Mouse (Mus musculus): ENCODE data around the gene Rab1a. TPM values are rescaled to one million over a fixed set of nuclear protein-coding genes. Genes with fewer than 3 reads are reported as not detected.

The Rab1a gene
- polyA plus RNA-seq, 1 experiment from 2014 or later = 241 TPM

- Histone ChIP-seq H3K4me2 (replicated peaks; ENCODE audit: low read depth, low read length) (no peak overlapping the region), H3K9me3 (ENCODE audit: control insufficient read depth, low read depth, low read length) (no peaks in the 10 kb centered on the region), H3K4me1 (ENCODE audit: control insufficient read depth, insufficient read depth, low read length) (peaks cover 15% of the 10 kb centered on the region; the same call in 1 of the 2 replicates), H3K27me3 (ENCODE audit: control insufficient read depth, insufficient read depth, low read length) (no peaks in the 10 kb centered on the region), H3K9ac (replicated peaks; ENCODE audit: low read depth, low read length) (no peak overlapping the region), H3K36me3 (ENCODE audit: control insufficient read depth, insufficient read depth, low read length) (no peaks in the 10 kb centered on the region), H3K4me3 (ENCODE audit: low read depth, low read length) (no peak overlapping the region), H3K27ac (ENCODE audit: low read length) (no peak overlapping the region)
- ATAC-seq (ENCODE audit: insufficient number of reproducible peaks, insufficient read depth, low FRiP score, low read depth) = no peak
- WGBS = 85% methylated on average over 8 of the region's 8 CpGs
Observed at GRCm38 (mm10) chr11:20247146-20247855, 46.1 kb downstream of the Rab1a start.

- WGBS = 16% methylated on average over 4 of the region's 4 CpGs
Observed at GRCm38 (mm10) chr11:20248277-20248676, 47.0 kb downstream of the Rab1a start.

GRCm38 (mm10) chr11:20248840-20249239 lies 47.6 kb downstream of the Rab1a start:
- Histone ChIP-seq H3K27me3 (ENCODE audit: control insufficient read depth, insufficient read depth, low read length) (no peaks in the 10 kb centered on the region), H3K4me1 (ENCODE audit: control insufficient read depth, insufficient read depth, low read length) (peaks cover 11% of the 10 kb centered on the region; the same call in 1 of the 2 replicates), H3K4me2 (replicated peaks; ENCODE audit: low read depth, low read length) (peak overlapping the region; percentile 69), H3K9ac (replicated peaks; ENCODE audit: low read depth, low read length) (peak overlapping the region; percentile 94), H3K9me3 (ENCODE audit: control insufficient read depth, low read depth, low read length) (no peaks in the 10 kb centered on the region), H3K27ac (ENCODE audit: low read length) (peak overlapping the region; percentile 85), H3K4me3 (ENCODE audit: low read depth, low read length) (peak overlapping the region; percentile 85), H3K36me3 (ENCODE audit: control insufficient read depth, insufficient read depth, low read length) (no peaks in the 10 kb centered on the region)
- under 1% methylated on average over 33 of the region's 39 CpGs for WGBS
- ATAC-seq (ENCODE audit: insufficient number of reproducible peaks, insufficient read depth, low FRiP score, low read depth) = peak; percentile 66

More at GRCm38 (mm10) chr11:20248277-20248676, 47.0 kb downstream of the Rab1a start:
- Histone ChIP-seq H3K36me3 (ENCODE audit: control insufficient read depth, insufficient read depth, low read length) (no peaks in the 10 kb centered on the region), H3K4me3 (ENCODE audit: low read depth, low read length) (peak overlapping the region; percentile 85), H3K9ac (replicated peaks; ENCODE audit: low read depth, low read length) (peak overlapping the region; percentile 94; the same call in 1 of the 2 replicates), H3K9me3 (ENCODE audit: control insufficient read depth, low read depth, low read length) (no peaks in the 10 kb centered on the region), H3K4me2 (replicated peaks; ENCODE audit: low read depth, low read length) (peak overlapping the region; percentile 69), H3K4me1 (ENCODE audit: control insufficient read depth, insufficient read depth, low read length) (peaks cover 15% of the 10 kb centered on the region; the same call in 1 of the 2 replicates), H3K27me3 (ENCODE audit: control insufficient read depth, insufficient read depth, low read length) (no peaks in the 10 kb centered on the region), H3K27ac (ENCODE audit: low read length) (peak overlapping the region; percentile 85; the same call in 1 of the 2 replicates)
- no peak for ATAC-seq (ENCODE audit: insufficient number of reproducible peaks, insufficient read depth, low FRiP score, low read depth)

GRCm38 (mm10) chr11:20249296-20250110 lies 48.3 kb downstream of the Rab1a start, which contains the start of gene Cep68:
Gene Cep68 (minus strand): TSS chr11:20249429.
- under 1% methylated on average over 59 of the region's 59 CpGs for WGBS
- ATAC-seq (ENCODE audit: insufficient number of reproducible peaks, insufficient read depth, low FRiP score, low read depth) = peak; percentile 98
- H3K27ac ChIP-seq (ENCODE audit: low read length) = peak within 1 kb of the TSS; percentile 85
- peak within 1 kb of the TSS; percentile 85 for H3K4me3 ChIP-seq (ENCODE audit: low read depth, low read length)
- no peaks in the 10 kb centered on the region for H3K27me3 ChIP-seq (ENCODE audit: control insufficient read depth, insufficient read depth, low read length)
- no peaks in the 10 kb centered on the region for H3K36me3 ChIP-seq (ENCODE audit: control insufficient read depth, insufficient read depth, low read length)
- H3K9me3 ChIP-seq (ENCODE audit: control insufficient read depth, low read depth, low read length) = no peaks in the 10 kb centered on the region
- H3K9ac ChIP-seq (replicated peaks; ENCODE audit: low read depth, low read length) = peak within 1 kb of the TSS; percentile 94
- peaks cover 11% of the 10 kb centered on the region; the same call in 1 of the 2 replicates for H3K4me1 ChIP-seq (ENCODE audit: control insufficient read depth, insufficient read depth, low read length)
- H3K4me2 ChIP-seq (replicated peaks; ENCODE audit: low read depth, low read length) = peak within 1 kb of the TSS; percentile 70

- no peaks in the 10 kb centered on the region for H3K27me3 ChIP-seq (ENCODE audit: control insufficient read depth, insufficient read depth, low read length)
- ATAC-seq (ENCODE audit: insufficient number of reproducible peaks, insufficient read depth, low FRiP score, low read depth) = no peak
- WGBS = 74% methylated on average over 6 of the region's 6 CpGs
- H3K4me2 ChIP-seq (replicated peaks; ENCODE audit: low read depth, low read length) = no peak overlapping the region
- H3K4me3 ChIP-seq (ENCODE audit: low read depth, low read length) = no peak overlapping the region
- H3K9me3 ChIP-seq (ENCODE audit: control insufficient read depth, low read depth, low read length) = no peaks in the 10 kb centered on the region
- H3K27ac ChIP-seq (ENCODE audit: low read length) = no peak overlapping the region
- H3K9ac ChIP-seq (replicated peaks; ENCODE audit: low read depth, low read length) = no peak overlapping the region
- H3K4me1 ChIP-seq (ENCODE audit: control insufficient read depth, insufficient read depth, low read length) = peaks cover 11% of the 10 kb centered on the region; the same call in 1 of the 2 replicates
- H3K36me3 ChIP-seq (ENCODE audit: control insufficient read depth, insufficient read depth, low read length) = no peaks in the 10 kb centered on the region
Observed at GRCm38 (mm10) chr11:20250476-20251178, 49.4 kb downstream of the Rab1a start.

GRCm38 (mm10) chr11:20253088-20253487 lies 51.9 kb downstream of the Rab1a start:
- WGBS = 79% methylated on average over 2 of the region's 2 CpGs
- Histone ChIP-seq H3K4me2 (replicated peaks; ENCODE audit: low read depth, low read length) (no peak overlapping the region), H3K36me3 (ENCODE audit: control insufficient read depth, insufficient read depth, low read length) (no peaks in the 10 kb centered on the region), H3K4me3 (ENCODE audit: low read depth, low read length) (no peak overlapping the region), H3K4me1 (ENCODE audit: control insufficient read depth, insufficient read depth, low read length) (peaks cover 3% of the 10 kb centered on the region; the same call in 1 of the 2 replicates), H3K9me3 (ENCODE audit: control insufficient read depth, low read depth, low read length) (no peaks in the 10 kb centered on the region), H3K27me3 (ENCODE audit: control insufficient read depth, insufficient read depth, low read length) (no peaks in the 10 kb centered on the region), H3K27ac (ENCODE audit: low read length) (no peak overlapping the region), H3K9ac (replicated peaks; ENCODE audit: low read depth, low read length) (no peak overlapping the region)
- no peak for ATAC-seq (ENCODE audit: insufficient number of reproducible peaks, insufficient read depth, low FRiP score, low read depth)

GRCm38 (mm10) chr11:20254791-20255190 lies 53.6 kb downstream of the Rab1a start:
- ATAC-seq (ENCODE audit: insufficient number of reproducible peaks, insufficient read depth, low FRiP score, low read depth) = no peak
- 87% methylated on average over 4 of the region's 4 CpGs for whole genome bisulfite sequencing
- Histone ChIP-seq H3K9me3 (ENCODE audit: control insufficient read depth, low read depth, low read length) (no peaks in the 10 kb centered on the region), H3K27me3 (ENCODE audit: control insufficient read depth, insufficient read depth, low read length) (no peaks in the 10 kb centered on the region), H3K4me1 (ENCODE audit: control insufficient read depth, insufficient read depth, low read length) (no peaks in the 10 kb centered on the region), H3K4me2 (replicated peaks; ENCODE audit: low read depth, low read length) (no peak overlapping the region), H3K9ac (replicated peaks; ENCODE audit: low read depth, low read length) (no peak overlapping the region), H3K27ac (ENCODE audit: low read length) (no peak overlapping the region), H3K4me3 (ENCODE audit: low read depth, low read length) (no peak overlapping the region), H3K36me3 (ENCODE audit: control insufficient read depth, insufficient read depth, low read length) (no peaks in the 10 kb centered on the region)

Data from stomach, embryonic 14.5 days (tissue).